Mouse (Mus musculus): ENCODE measurements around the gene Apoe. TPM values are rescaled to one million over a fixed set of nuclear protein-coding genes. Genes with fewer than 3 reads are reported as not detected.

Apoe gene
- total RNA-seq, 1 experiment from 2014 or later = 3,675 TPM

GRCm38 (mm10) chr7:19716055-19716682 is 17.2 kb upstream of the Apoe start:
- DNase-seq = no peak

- peak; percentile 98 for DNase-seq
Observed at GRCm38 (mm10) chr7:19715239-19716054, 16.5 kb upstream of the Apoe start, which contains the start of gene Tomm40. Tomm40 (minus strand) TSS chr7:19715438.

- DNase-seq = no peak
Observed at GRCm38 (mm10) chr7:19714836-19715235, 15.8 kb upstream of the Apoe start.

- DNase-seq = no peak
Observed at GRCm38 (mm10) chr7:19713598-19713997, 14.6 kb upstream of the Apoe start.

- DNase-seq = no peak
Observed at GRCm38 (mm10) chr7:19713196-19713595, 14.2 kb upstream of the Apoe start.

GRCm38 (mm10) chr7:19712414-19712813 is 13.4 kb upstream of the Apoe start:
- no peak for DNase-seq

- DNase-seq = no peak
Observed at GRCm38 (mm10) chr7:19710650-19711049, 11.7 kb upstream of the Apoe start.

- no peak for DNase-seq
Observed at GRCm38 (mm10) chr7:19705271-19705670, 6.3 kb upstream of the Apoe start.

GRCm38 (mm10) chr7:19704475-19704874 is 5.5 kb upstream of the Apoe start:
- DNase-seq = no peak

GRCm38 (mm10) chr7:19702859-19703555 is 4.0 kb upstream of the Apoe start:
- no peak for DNase-seq

- peak; percentile 88 for DNase-seq
Observed at GRCm38 (mm10) chr7:19701069-19701761, 2.2 kb upstream of the Apoe start.

GRCm38 (mm10) chr7:19700299-19701068 is 1.5 kb upstream of the Apoe start:
- no peak for DNase-seq

- no peak for DNase-seq
Observed at GRCm38 (mm10) chr7:19699827-19700148, 800 bp upstream of the Apoe start.

- no peak for DNase-seq
Observed at GRCm38 (mm10) chr7:19697949-19698906, 760 bp downstream of the Apoe start.

- no peak for DNase-seq
Observed at GRCm38 (mm10) chr7:19696336-19696873, 2.6 kb downstream of the Apoe start.

GRCm38 (mm10) chr7:19695881-19696280 is 3.1 kb downstream of the Apoe start:
- DNase-seq = no peak

- DNase-seq = no peak
Observed at GRCm38 (mm10) chr7:19695213-19695594, 3.8 kb downstream of the Apoe start.

GRCm38 (mm10) chr7:19694336-19695212 is 4.4 kb downstream of the Apoe start:
- DNase-seq = peak; percentile 37

- peak; percentile 85 for DNase-seq
Observed at GRCm38 (mm10) chr7:19693421-19693820, 5.6 kb downstream of the Apoe start.

All from adrenal gland, postnatal 14 days (tissue).